Mouse (Mus musculus): ENCODE results near the gene Zbtb16. TPM values are rescaled to one million over a fixed set of nuclear protein-coding genes. Genes with fewer than 3 reads are reported as not detected.

Gene Zbtb16
- total and polyA plus RNA-seq, 3 experiments, result 0.04 to 0.72 TPM; not detected in 1

GRCm38 (mm10) chr9:48719619-48720018 lies 116.4 kb downstream of the Zbtb16 start:
- TF ChIP-seq ELF1 (IDR thresholded peaks at IDR 0.05; ENCODE audit: low read depth, low read length) (no peak), KAT2A (conservative IDR thresholded peaks at IDR 0.05; ENCODE audit: low read depth, low read length) (no peak), TCF12 (IDR thresholded peaks at IDR 0.05; ENCODE audit: low read depth, low read length) (no peak), POLR2AphosphoS2 (IDR thresholded peaks at IDR 0.05; ENCODE audit: low read length) (no peak), HCFC1 (IDR thresholded peaks at IDR 0.05; ENCODE audit: low read depth, low read length) (no peak), ZNF384 (IDR thresholded peaks at IDR 0.05; ENCODE audit: low read depth, low read length) (no peak), MYB (IDR thresholded peaks at IDR 0.05; ENCODE audit: low read depth, low read length) (no peak), RCOR1 (IDR thresholded peaks at IDR 0.05; ENCODE audit: low read depth, low read length) (no peak), ZKSCAN1 (IDR thresholded peaks at IDR 0.05; ENCODE audit: low read depth, low read length) (no peak), CHD2 (IDR thresholded peaks at IDR 0.05; ENCODE audit: low read length) (no peak), SMC3 (IDR thresholded peaks at IDR 0.05; ENCODE audit: low read depth, low read length) (no peak), TAL1 (IDR thresholded peaks at IDR 0.05; ENCODE audit: low read length) (no peak), UBTF (IDR thresholded peaks at IDR 0.05; ENCODE audit: borderline replicate concordance, insufficient read depth, low read depth, low read length) (no peak)
- no peak for DNase-seq (ENCODE audit: low read depth, low spot score)
- no peaks in the 10 kb centered on the region for H3K9me3 ChIP-seq (replicated peaks; ENCODE audit: insufficient read depth, low read length)
- no peak overlapping the region for H3K27ac ChIP-seq (ENCODE audit: control insufficient read depth, low read depth, low read length)
- peaks cover 11 to 27% of the 10 kb centered on the region in 2 experiments for H3K4me1 ChIP-seq (ENCODE audit: control insufficient read depth in 1 of 2, insufficient read depth in 2 of 2, low read length in 2 of 2)
- no peak overlapping the region for H3K9ac ChIP-seq (ENCODE audit: control insufficient read depth, low read depth, low read length, poor library complexity, severe bottlenecking)
- no peaks in the 10 kb centered on the region for H3K27me3 ChIP-seq (ENCODE audit: control insufficient read depth in 1 of 2, insufficient read depth in 2 of 2, low read length in 2 of 2)
- no peak overlapping the region for H3K4me3 ChIP-seq (ENCODE audit: control insufficient read depth in 1 of 2, insufficient read depth in 1 of 2, low read depth in 2 of 2, low read length in 2 of 2)
- H3K79me2 ChIP-seq (ENCODE audit: control insufficient read depth, insufficient read depth, low read length, poor library complexity), result no peaks in the 10 kb centered on the region
- peaks cover 0 to 7% of the 10 kb centered on the region in 2 experiments; a peak in 2 of 4 replicates for H3K36me3 ChIP-seq (ENCODE audit: control insufficient read depth in 1 of 2, insufficient read depth in 2 of 2, low read length in 2 of 2)

- H3K4me3 ChIP-seq (ENCODE audit: control insufficient read depth in 1 of 2, insufficient read depth in 1 of 2, low read depth in 2 of 2, low read length in 2 of 2), result no peak overlapping the region
- H3K27ac ChIP-seq (ENCODE audit: control insufficient read depth, low read depth, low read length), result no peak overlapping the region
- H3K27me3 ChIP-seq (ENCODE audit: control insufficient read depth in 1 of 2, insufficient read depth in 2 of 2, low read length in 2 of 2), result no peaks in the 10 kb centered on the region
- H3K79me2 ChIP-seq (ENCODE audit: control insufficient read depth, insufficient read depth, low read length, poor library complexity), result no peaks in the 10 kb centered on the region
- H3K4me1 ChIP-seq (ENCODE audit: control insufficient read depth in 1 of 2, insufficient read depth in 2 of 2, low read length in 2 of 2), result peaks cover 8 to 36% of the 10 kb centered on the region in 2 experiments; a peak in 3 of 4 replicates
- peaks cover 0 to 14% of the 10 kb centered on the region in 2 experiments; a peak in 2 of 4 replicates for H3K36me3 ChIP-seq (ENCODE audit: control insufficient read depth in 1 of 2, insufficient read depth in 2 of 2, low read length in 2 of 2)
- H3K9me3 ChIP-seq (replicated peaks; ENCODE audit: insufficient read depth, low read length), result no peaks in the 10 kb centered on the region
- DNase-seq (ENCODE audit: low read depth, low spot score), result no peak
- TF ChIP-seq TCF12 (IDR thresholded peaks at IDR 0.05; ENCODE audit: low read depth, low read length) (no peak), HCFC1 (IDR thresholded peaks at IDR 0.05; ENCODE audit: low read depth, low read length) (no peak), UBTF (IDR thresholded peaks at IDR 0.05; ENCODE audit: borderline replicate concordance, insufficient read depth, low read depth, low read length) (no peak)
- H3K9ac ChIP-seq (ENCODE audit: control insufficient read depth, low read depth, low read length, poor library complexity, severe bottlenecking), result no peak overlapping the region
These were observed 119.5 kb downstream of the Zbtb16 start for GRCm38 (mm10) chr9:48716549-48716948.

- Histone ChIP-seq H3K36me3 (ENCODE audit: control insufficient read depth in 1 of 2, insufficient read depth in 2 of 2, low read length in 2 of 2) (peaks cover 0 to 26% of the 10 kb centered on the region in 2 experiments; a peak in 2 of 4 replicates), H3K4me3 (ENCODE audit: control insufficient read depth in 1 of 2, insufficient read depth in 1 of 2, low read depth in 2 of 2, low read length in 2 of 2) (no peak overlapping the region), H3K27ac (ENCODE audit: control insufficient read depth, low read depth, low read length) (no peak overlapping the region), H3K4me1 (ENCODE audit: control insufficient read depth in 1 of 2, insufficient read depth in 2 of 2, low read length in 2 of 2) (peaks cover 15 to 49% of the 10 kb centered on the region in 2 experiments), H3K9me3 (replicated peaks; ENCODE audit: insufficient read depth, low read length) (no peaks in the 10 kb centered on the region), H3K9ac (ENCODE audit: control insufficient read depth, low read depth, low read length, poor library complexity, severe bottlenecking) (no peak overlapping the region), H3K27me3 (ENCODE audit: control insufficient read depth in 1 of 2, insufficient read depth in 2 of 2, low read length in 2 of 2) (no peaks in the 10 kb centered on the region), H3K79me2 (ENCODE audit: control insufficient read depth, insufficient read depth, low read length, poor library complexity) (no peaks in the 10 kb centered on the region)
- DNase-seq (ENCODE audit: low read depth, low spot score), result peak; percentile 19
- peak; percentile 57; the same call in 1 of the 2 replicates for TF ChIP-seq GATA1 (IDR thresholded peaks at IDR 0.05; ENCODE audit: low read depth, low read length)
- no peak for TF ChIP-seq ELF1 (IDR thresholded peaks at IDR 0.05; ENCODE audit: low read depth, low read length)
- peak; percentile 69 for TF ChIP-seq RCOR1 (IDR thresholded peaks at IDR 0.05; ENCODE audit: low read depth, low read length)
- 0 out of 2 replicates have a peak, but pooled peaks have one; percentile 19 for TF ChIP-seq TCF12 (IDR thresholded peaks at IDR 0.05; ENCODE audit: low read depth, low read length)
These were observed 121.0 kb downstream of the Zbtb16 start for GRCm38 (mm10) chr9:48715042-48715441.
